Mouse (Mus musculus) bone marrow macrophage, adult 2 months (primary cell): ENCODE measurements around the gene Tsga10ip.

Source experiments
- CTCF ChIP-seq: IDR thresholded peaks from 2 replicates; pipeline ENCODE4 v1.5.1; 2012; ENCODE audit warnings: low read depth, mild to moderate bottlenecking, low read length, moderate library complexity
- POLR2A ChIP-seq: IDR thresholded peaks from 2 replicates; pipeline ENCODE4 v1.6.1; 2012; ENCODE audit warnings: mild to moderate bottlenecking, low read depth, low read length, borderline replicate concordance

- TF ChIP-seq POLR2A (no peak), CTCF (no peak)
Observed at GRCm38 (mm10) chr19:5389647-5390046, 12.7 kb downstream of the Tsga10ip start.
